Mouse (Mus musculus): ENCODE measurements around the gene Iqcf6. TPM values are rescaled to one million over a fixed set of nuclear protein-coding genes. Genes with fewer than 3 reads are reported as not detected.

The Iqcf6 gene
- total RNA-seq, 2 experiments from 2014 or later: not detected

GRCm38 (mm10) chr9:106655884-106656720 is 29.7 kb downstream of the Iqcf6 start, which contains the start of gene Grm2:
Gene Grm2, minus strand, starts transcription at chr9:106656082.
- peak; percentile 59 to 66 for DNase-seq (ENCODE audit: low spot score in 2 of 2)

GRCm38 (mm10) chr9:106656820-106657219 is 30.4 kb downstream of the Iqcf6 start:
- DNase-seq (ENCODE audit: low spot score in 2 of 2): no peak

GRCm38 (mm10) chr9:106657592-106657991 is 31.2 kb downstream of the Iqcf6 start:
- no peak for DNase-seq (ENCODE audit: low spot score in 2 of 2)

- DNase-seq (ENCODE audit: low spot score in 2 of 2): no peak
These were observed 33.1 kb downstream of the Iqcf6 start for GRCm38 (mm10) chr9:106659441-106659840.

- DNase-seq (ENCODE audit: low spot score in 2 of 2): no peak
These were observed 33.6 kb downstream of the Iqcf6 start for GRCm38 (mm10) chr9:106659935-106660334.

- DNase-seq (ENCODE audit: low spot score in 2 of 2): no peak
These were observed 36.8 kb downstream of the Iqcf6 start for GRCm38 (mm10) chr9:106663200-106663599.

- DNase-seq (ENCODE audit: low spot score in 2 of 2): no peak
These were observed 38.1 kb downstream of the Iqcf6 start for GRCm38 (mm10) chr9:106664433-106664832.

- no peak for DNase-seq (ENCODE audit: low spot score in 2 of 2)
These were observed 38.5 kb downstream of the Iqcf6 start for GRCm38 (mm10) chr9:106664856-106665255.

- no peak for DNase-seq (ENCODE audit: low spot score in 2 of 2)
These were observed 47.5 kb downstream of the Iqcf6 start for GRCm38 (mm10) chr9:106673860-106674259.

GRCm38 (mm10) chr9:106675480-106675879 is 49.1 kb downstream of the Iqcf6 start:
- peak; percentile 75 to 84 for DNase-seq (ENCODE audit: low spot score in 2 of 2)

- no peak for DNase-seq (ENCODE audit: low spot score in 2 of 2)
These were observed 49.6 kb downstream of the Iqcf6 start for GRCm38 (mm10) chr9:106675965-106676364.

GRCm38 (mm10) chr9:106676571-106676970 is 50.2 kb downstream of the Iqcf6 start:
- no peak for DNase-seq (ENCODE audit: low spot score in 2 of 2)

Other genes with a start within 250 kb of the Iqcf6 start
- 100 to 1,000 TPM; 339 to 377 TPM for gene Rpl29, start 197.1 kb upstream of the Iqcf6 start, total RNA-seq (2021)
- gene Acy1, start 188.3 kb upstream of the Iqcf6 start, total RNA-seq (2021): 10 to 100 TPM; 13.9 to 14.9 TPM
- 10 to 100 TPM; 29.6 to 43.4 TPM for gene Abhd14b, start 179.1 kb upstream of the Iqcf6 start, total RNA-seq (2021)
- 10 to 100 TPM; 18.3 to 21.3 TPM for gene Abhd14a, start 178.9 kb upstream of the Iqcf6 start, total RNA-seq (2021)
- gene Pcbp4, start 173.3 kb upstream of the Iqcf6 start, total RNA-seq (2021): 10 to 100 TPM; 22.4 to 28.0 TPM
- gene Gpr62, start 160.6 kb upstream of the Iqcf6 start, total RNA-seq (2021): under 1 TPM; 0.20 to 0.29 TPM
- 10 to 100 TPM; 32.7 to 47.8 TPM for gene Rrp9, start 150.6 kb upstream of the Iqcf6 start, total RNA-seq (2021)
- gene Parp3, start 149.6 kb upstream of the Iqcf6 start, total RNA-seq (2021): 10 to 100 TPM; 35.9 to 63.4 TPM
- gene Iqcf1, start 126.6 kb upstream of the Iqcf6 start, total RNA-seq (2021): not detected
- not detected for gene Iqcf5, start 112.0 kb upstream of the Iqcf6 start, total RNA-seq (2021)
- gene Iqcf3, start 65.0 kb upstream of the Iqcf6 start, total RNA-seq (2021): not detected
- gene Iqcf4, start 55.6 kb upstream of the Iqcf6 start, total RNA-seq (2021): not detected
- gene Grm2, start 29.5 kb downstream of the Iqcf6 start, total RNA-seq (2021): not detected
- 100 to 1,000 TPM in 1 of 2 experiments, 10 to 100 TPM in 1; 93.5 to 136 TPM for gene Tex264, start 59.3 kb downstream of the Iqcf6 start, total RNA-seq (2021)
- 10 to 100 TPM; 15.1 to 24.2 TPM for gene Rad54l2, start 162.6 kb downstream of the Iqcf6 start, total RNA-seq (2021)
- 10 to 100 TPM; 39.1 to 42.8 TPM for gene Dcaf1, start 195.3 kb downstream of the Iqcf6 start, total RNA-seq (2021)